Mouse (Mus musculus) G1E (cell line): ENCODE results near the gene Gm10295. TPM values are rescaled to one million over a fixed set of nuclear protein-coding genes. Genes with fewer than 3 reads are reported as not detected.

Experiments
- ATAC-seq: 2 replicates; pipeline ENCODE4 v1.8.0; 2016; ENCODE audit warnings: mild to moderate bottlenecking; ENCODE audit not compliant: insufficient number of reproducible peaks, poor library complexity, low FRiP score, severe bottlenecking; ENCODE audit errors: extremely low read depth
- DNase-seq: peaks from one replicate; pipeline ENCODE4 v3.0.0; 2012; ENCODE audit warnings: low spot score
- H3K27me3 ChIP-seq: 2 replicates; pipeline ENCODE4 v1.6.1; 2012; ENCODE audit warnings: mild to moderate bottlenecking, low read length, inconsistent platforms; ENCODE audit not compliant: insufficient read depth
- H3K36me3 ChIP-seq: replicated peaks from 2 replicates; pipeline ENCODE3; 2012; ENCODE audit warnings: mild to moderate bottlenecking, inconsistent platforms
- H3K4me1 ChIP-seq: 2 replicates; pipeline ENCODE4 v1.6.1; 2012; ENCODE audit warnings: low read depth, low read length, inconsistent platforms, mixed read lengths; ENCODE audit not compliant: insufficient read depth
- H3K4me3 ChIP-seq: 2 replicates; pipeline ENCODE4 v1.5.1; 2012; ENCODE audit warnings: low read depth, mild to moderate bottlenecking, inconsistent platforms, low read length, moderate library complexity, mixed read lengths
- H3K9me3 ChIP-seq: replicated peaks from 2 replicates; pipeline ENCODE4 v1.6.1; 2012; ENCODE audit warnings: inconsistent platforms
- CTCF ChIP-seq: IDR thresholded peaks from 2 replicates; pipeline ENCODE4 v1.5.1; 2012; ENCODE audit warnings: low read depth, low read length, inconsistent platforms, mixed read lengths
- GATA1 ChIP-seq: IDR thresholded peaks from 2 replicates; pipeline ENCODE4 v1.6.1; 2012; ENCODE audit warnings: borderline replicate concordance, low read length, inconsistent platforms, mixed read lengths
- GATA2 ChIP-seq: IDR thresholded peaks from 2 replicates; pipeline ENCODE4 v1.6.1; 2012; ENCODE audit warnings: low read depth, low read length, inconsistent platforms, borderline replicate concordance
- POLR2AphosphoS5 ChIP-seq: IDR thresholded peaks from 2 replicates; pipeline ENCODE4 v1.6.1; 2012; ENCODE audit warnings: low read depth, low read length, inconsistent platforms; ENCODE audit not compliant: insufficient replicate concordance
- TAL1 ChIP-seq: conservative IDR thresholded peaks from 2 replicates; pipeline ENCODE4 v1.6.1; 2012; ENCODE audit warnings: low read depth, low read length, inconsistent platforms, mixed read lengths
- polyA plus RNA-seq: library from polyadenylated mRNA; stranded (reverse); fragments of >175 nt; gene quantifications from 2 replicates; pipeline ENCODE4 v1.2.3, GENCODE M21; 2012
- total RNA-seq, 2 experiments: library from RNA; stranded (forward) in 1 of 2; stranded (reverse) in 1 of 2; fragments of 200-1000 nt in 1 of 2; fragments of >200 nt in 1 of 2; fragmentation: Nextera tagmentation in 1 of 2; gene quantifications; 2 replicates each; pipeline ENCODE4 v1.2.3; 2014 to 2017

The Gm10295 gene
- total and polyA plus RNA-seq, 3 experiments: 0.05 TPM; not detected in 2

- TF ChIP-seq TAL1 (no peak), GATA2 (no peak), POLR2AphosphoS5 (no peak), GATA1 (no peak), CTCF (no peak)
- DNase-seq (no peak), ATAC-seq (no peak)
- Histone ChIP-seq H3K4me1 (no peaks in the 10 kb centered on the region), H3K9me3 (peaks cover 14% of the 10 kb centered on the region), H3K36me3 (no peaks in the 10 kb centered on the region), H3K4me3 (no peak overlapping the region), H3K27me3 (no peaks in the 10 kb centered on the region)
Measured at GRCm38 (mm10) chr7:71370128-71370527, 18.8 kb upstream of the Gm10295 start.

DNA sequence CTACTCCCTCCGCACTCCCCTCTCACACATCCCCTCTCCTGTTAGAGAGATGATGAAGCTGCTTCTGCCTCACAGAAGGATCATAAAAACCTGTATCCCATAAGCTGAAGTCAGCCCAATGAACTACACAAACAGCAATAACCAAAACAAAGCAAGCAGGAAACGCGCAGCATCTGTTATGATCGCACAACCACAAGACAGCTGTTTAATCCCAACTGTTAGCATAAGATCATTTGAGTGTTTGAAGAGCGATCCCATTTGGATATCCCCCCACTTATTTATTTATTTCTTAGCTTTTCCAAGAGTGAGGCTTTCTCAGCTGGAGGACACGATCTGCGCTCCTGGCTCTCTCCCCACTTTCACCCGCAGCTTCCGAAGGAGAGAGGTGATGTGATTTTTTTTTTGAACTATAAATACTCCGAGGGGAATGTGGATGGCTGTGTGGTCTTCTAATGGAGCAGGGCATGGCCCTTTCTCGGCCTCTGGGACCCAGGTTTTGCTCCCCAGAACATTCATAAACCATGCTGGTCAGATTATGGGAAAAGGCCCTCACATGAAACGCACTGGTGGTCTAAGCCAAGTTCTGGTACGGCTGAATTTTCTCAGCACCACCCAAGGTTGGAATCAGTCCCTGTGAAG is 17.4 kb upstream of the Gm10295 start:
- ATAC-seq: no peak
- H3K9me3 ChIP-seq: peaks cover 12% of the 10 kb centered on the region
- no peaks in the 10 kb centered on the region for H3K36me3 ChIP-seq
- no peak overlapping the region for H3K4me3 ChIP-seq
- H3K27me3 ChIP-seq: no peaks in the 10 kb centered on the region
- no peak for TF ChIP-seq CTCF
- no peak for TF ChIP-seq POLR2AphosphoS5
- no peak for TF ChIP-seq TAL1
- no peak for TF ChIP-seq GATA2
- no peak for TF ChIP-seq GATA1
- no peaks in the 10 kb centered on the region for H3K4me1 ChIP-seq
- DNase-seq: no peak

GRCm38 (mm10) chr7:71355596-71355995 is 4.3 kb upstream of the Gm10295 start:
- no peak overlapping the region for H3K4me3 ChIP-seq
- DNase-seq (no peak), ATAC-seq (no peak)
- no peaks in the 10 kb centered on the region for H3K36me3 ChIP-seq
- H3K4me1 ChIP-seq: no peaks in the 10 kb centered on the region
- H3K27me3 ChIP-seq: peaks cover 2% of the 10 kb centered on the region; the same call in 1 of the 2 replicates
- H3K9me3 ChIP-seq: peaks cover 5% of the 10 kb centered on the region
- TF ChIP-seq GATA1: no peak
- no peak for TF ChIP-seq TAL1
- TF ChIP-seq GATA2: no peak
- no peak for TF ChIP-seq CTCF
- no peak for TF ChIP-seq POLR2AphosphoS5

- no peak for DNase-seq
- Histone ChIP-seq H3K36me3 (no peaks in the 10 kb centered on the region), H3K4me3 (no peak overlapping the region), H3K4me1 (no peaks in the 10 kb centered on the region), H3K9me3 (peaks cover 10% of the 10 kb centered on the region), H3K27me3 (peaks cover 2% of the 10 kb centered on the region; the same call in 1 of the 2 replicates)
- TF ChIP-seq GATA2: no peak
- no peak for TF ChIP-seq GATA1
- TF ChIP-seq CTCF: no peak
- no peak for TF ChIP-seq POLR2AphosphoS5
- TF ChIP-seq TAL1: no peak
- no peak for ATAC-seq
Measured at GRCm38 (mm10) chr7:71348922-71349321, 2.4 kb downstream of the Gm10295 start.

DNA sequence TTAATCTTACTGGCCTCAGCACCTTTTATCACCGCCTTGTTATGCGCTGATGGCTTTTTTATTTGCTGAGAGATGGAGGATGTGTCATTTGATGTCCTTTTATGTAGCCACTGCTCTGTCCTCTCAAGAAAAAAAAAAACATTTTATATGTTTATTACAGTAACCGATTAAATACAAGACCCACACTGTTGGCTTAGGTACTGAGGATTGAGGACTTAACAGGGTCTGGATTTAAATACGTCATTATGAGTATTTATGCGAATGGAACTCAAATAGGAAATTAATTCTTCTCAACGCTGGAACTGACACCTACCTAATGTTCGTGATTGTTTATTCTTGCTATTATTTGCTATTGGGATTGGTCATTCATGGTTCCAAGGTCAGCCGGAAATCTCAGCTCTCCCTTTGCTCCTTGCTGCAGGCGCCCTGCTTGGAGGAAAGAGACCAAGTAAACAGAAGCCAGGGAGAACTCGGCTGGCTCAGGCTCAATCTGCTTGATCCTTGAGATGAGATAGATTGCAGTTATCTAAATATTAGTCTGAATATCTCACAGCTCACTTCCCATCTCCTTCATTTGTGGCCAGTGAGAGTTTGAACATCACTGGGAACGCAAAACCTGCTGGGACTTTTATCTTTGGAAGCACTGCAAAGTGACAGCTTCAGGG is 26.2 kb downstream of the Gm10295 start:
- Histone ChIP-seq H3K9me3 (peaks cover 7% of the 10 kb centered on the region; the same call in 1 of the 2 replicates), H3K27me3 (no peaks in the 10 kb centered on the region), H3K4me1 (no peaks in the 10 kb centered on the region), H3K4me3 (no peak overlapping the region), H3K36me3 (no peaks in the 10 kb centered on the region)
- DNase-seq (no peak), ATAC-seq (no peak)
- TF ChIP-seq GATA2 (no peak), CTCF (no peak), POLR2AphosphoS5 (no peak), TAL1 (no peak), GATA1 (no peak)

GRCm38 (mm10) chr7:71313148-71313765 is 38.0 kb downstream of the Gm10295 start:
- Histone ChIP-seq H3K4me1 (no peaks in the 10 kb centered on the region), H3K9me3 (peaks cover 15% of the 10 kb centered on the region), H3K36me3 (no peaks in the 10 kb centered on the region), H3K27me3 (no peaks in the 10 kb centered on the region), H3K4me3 (no peak overlapping the region)
- DNase-seq: no peak
- TF ChIP-seq CTCF (no peak), GATA1 (no peak), GATA2 (no peak), TAL1 (no peak), POLR2AphosphoS5 (no peak)
- ATAC-seq: no peak
